Mouse (Mus musculus) neural tube, embryonic 11.5 days (tissue): ENCODE results near the gene Capn5. TPM values are rescaled to one million over a fixed set of nuclear protein-coding genes. Genes with fewer than 3 reads are reported as not detected.

Experiments used
- ATAC-seq: fragments of 200-750 bp; cut with Nextera tagmentation; 2 replicates; pipeline ENCODE4 v1.8.0; 2017; ENCODE audit warnings: moderate number of reproducible peaks, mild to moderate bottlenecking, moderate TSS enrichment, moderate library complexity; ENCODE audit not compliant: insufficient read depth, low FRiP score, low TSS enrichment
- DNase-seq: peaks from one replicate; pipeline ENCODE4 v3.0.0-alpha.2; 2015; ENCODE audit warnings: low spot score
- H3K27ac ChIP-seq: fragments of 300-500 bp; sonication (generic); 2 replicates; pipeline ENCODE4 v1.5.1; 2014; ENCODE audit warnings: low read depth, mild to moderate bottlenecking, low read length
- H3K27me3 ChIP-seq: fragments of 300-500 bp; sonication (generic); 2 replicates; pipeline ENCODE4 v1.6.1; 2014; ENCODE audit warnings: mild to moderate bottlenecking, low read length, mixed read lengths; ENCODE audit not compliant: control insufficient read depth, insufficient read depth
- H3K36me3 ChIP-seq: fragments of 300-500 bp; sonication (generic); 2 replicates; pipeline ENCODE4 v1.6.1; 2014; ENCODE audit warnings: mild to moderate bottlenecking, low read length, moderate library complexity, mixed read lengths; ENCODE audit not compliant: control insufficient read depth, insufficient read depth
- H3K4me1 ChIP-seq: fragments of 300-500 bp; sonication (generic); 2 replicates; pipeline ENCODE4 v1.6.1; 2014; ENCODE audit warnings: low read length, mixed read lengths; ENCODE audit not compliant: control insufficient read depth, insufficient read depth
- H3K4me2 ChIP-seq: fragments of 300-500 bp; sonication (generic); 2 replicates; pipeline ENCODE4 v1.6.1; 2014; ENCODE audit warnings: low read depth, mild to moderate bottlenecking, moderate library complexity
- H3K4me3 ChIP-seq: fragments of 300-500 bp; sonication (generic); 2 replicates; pipeline ENCODE4 v1.5.1; 2014; ENCODE audit warnings: low read depth, low read length
- H3K9ac ChIP-seq: fragments of 300-500 bp; sonication (generic); 2 replicates; pipeline ENCODE4 v1.6.1; 2014; ENCODE audit warnings: mild to moderate bottlenecking, low read length
- H3K9me3 ChIP-seq: fragments of 300-500 bp; sonication (generic); 2 replicates; pipeline ENCODE4 v1.6.1; 2016; ENCODE audit warnings: low read length; ENCODE audit not compliant: control insufficient read depth
- WGBS: fragments of 180-500 bp; shearing (Covaris S2); extraction: QIAGEN DNeasy Blood & Tissue Kit; methylation state at CpG from one replicate; pipeline ENCODE4 v1.1.7; 2014; 5-methylcytosine and 5-hydroxymethylcytosine counted together
- polyA plus RNA-seq: library from polyadenylated mRNA; unstranded; fragments of >200 nt; fragmentation: Nextera tagmentation; extraction: Ambion mirVana; gene quantifications from 2 replicates; pipeline ENCODE4 v1.2.1, GENCODE M21; 2014

The Capn5 gene
- polyA plus RNA-seq, 1 experiment from 2014 or later, result 8.0 TPM

- Histone ChIP-seq H3K4me3 (no peak overlapping the region), H3K4me2 (no peak overlapping the region), H3K4me1 (peaks cover 8% of the 10 kb centered on the region; the same call in 1 of the 2 replicates), H3K9me3 (no peaks in the 10 kb centered on the region), H3K27me3 (no peaks in the 10 kb centered on the region), H3K27ac (no peak overlapping the region), H3K36me3 (no peaks in the 10 kb centered on the region), H3K9ac (no peak overlapping the region)
- WGBS, result 90% methylated on average over 8 of the region's 8 CpGs
- DNase-seq (no peak), ATAC-seq (no peak)
Measured at GRCm38 (mm10) chr7:98172661-98173060, 5.4 kb downstream of the Capn5 start.

GRCm38 (mm10) chr7:98171141-98172073, 6.7 kb downstream of the Capn5 start:
- H3K9ac ChIP-seq, result no peak overlapping the region
- no peak overlapping the region for H3K4me3 ChIP-seq
- DNase-seq (peak; percentile 9), ATAC-seq (no peak)
- H3K4me1 ChIP-seq, result peaks cover 6% of the 10 kb centered on the region; the same call in 1 of the 2 replicates
- no peaks in the 10 kb centered on the region for H3K9me3 ChIP-seq
- H3K36me3 ChIP-seq, result no peaks in the 10 kb centered on the region
- no peaks in the 10 kb centered on the region for H3K27me3 ChIP-seq
- no peak overlapping the region for H3K4me2 ChIP-seq
- no peak overlapping the region for H3K27ac ChIP-seq
- WGBS, result 65% methylated on average over 6 of the region's 6 CpGs

- H3K9ac ChIP-seq, result 0 out of 2 replicates have a peak overlapping the region, but pooled peaks have one; percentile 1
- H3K27me3 ChIP-seq, result no peaks in the 10 kb centered on the region
- no peaks in the 10 kb centered on the region; the same call in 1 of the 2 replicates for H3K36me3 ChIP-seq
- peaks cover 12% of the 10 kb centered on the region; the same call in 1 of the 2 replicates for H3K4me1 ChIP-seq
- H3K4me2 ChIP-seq, result no peak overlapping the region
- H3K4me3 ChIP-seq, result no peak overlapping the region
- H3K9me3 ChIP-seq, result no peaks in the 10 kb centered on the region
- DNase-seq, result peak; percentile 19
- H3K27ac ChIP-seq, result no peak overlapping the region
- 70% methylated on average over 10 of the region's 10 CpGs for WGBS
- ATAC-seq, result peak; percentile 53; the same call in 1 of the 2 replicates
Measured at GRCm38 (mm10) chr7:98164999-98165528, 13.0 kb downstream of the Capn5 start.

GRCm38 (mm10) chr7:98164382-98164998, 13.6 kb downstream of the Capn5 start:
- H3K9me3 ChIP-seq, result no peaks in the 10 kb centered on the region
- peaks cover 12% of the 10 kb centered on the region; the same call in 1 of the 2 replicates for H3K4me1 ChIP-seq
- H3K27me3 ChIP-seq, result no peaks in the 10 kb centered on the region
- no peak overlapping the region for H3K27ac ChIP-seq
- H3K9ac ChIP-seq, result no peak overlapping the region
- H3K4me2 ChIP-seq, result no peak overlapping the region
- DNase-seq, result no peak
- no peaks in the 10 kb centered on the region; the same call in 1 of the 2 replicates for H3K36me3 ChIP-seq
- no peak overlapping the region for H3K4me3 ChIP-seq
- WGBS, result 80% methylated on average over 9 of the region's 9 CpGs
- 0 out of 2 replicates have a peak, but pooled peaks have one; percentile 14 for ATAC-seq

GRCm38 (mm10) chr7:98163700-98164099, 14.4 kb downstream of the Capn5 start:
- DNase-seq (no peak), ATAC-seq (no peak)
- Histone ChIP-seq H3K27ac (no peak overlapping the region), H3K4me2 (no peak overlapping the region), H3K9me3 (no peaks in the 10 kb centered on the region), H3K4me1 (peaks cover 12% of the 10 kb centered on the region; the same call in 1 of the 2 replicates), H3K27me3 (no peaks in the 10 kb centered on the region), H3K4me3 (no peak overlapping the region), H3K36me3 (no peaks in the 10 kb centered on the region; the same call in 1 of the 2 replicates), H3K9ac (no peak overlapping the region)
- WGBS, result 73% methylated on average over 3 of the region's 3 CpGs

- H3K27me3 ChIP-seq, result no peaks in the 10 kb centered on the region
- no peak overlapping the region for H3K27ac ChIP-seq
- H3K4me1 ChIP-seq, result peaks cover 12% of the 10 kb centered on the region; the same call in 1 of the 2 replicates
- no peaks in the 10 kb centered on the region; the same call in 1 of the 2 replicates for H3K36me3 ChIP-seq
- WGBS, result 77% methylated on average over 6 of the region's 6 CpGs
- H3K4me2 ChIP-seq, result no peak overlapping the region
- H3K4me3 ChIP-seq, result no peak overlapping the region
- H3K9ac ChIP-seq, result no peak overlapping the region
- DNase-seq, result no peak
- H3K9me3 ChIP-seq, result no peaks in the 10 kb centered on the region
- no peak for ATAC-seq
Measured at GRCm38 (mm10) chr7:98162239-98162638, 15.8 kb downstream of the Capn5 start.

GRCm38 (mm10) chr7:98160041-98160740, 17.9 kb downstream of the Capn5 start:
- Histone ChIP-seq H3K9me3 (no peaks in the 10 kb centered on the region), H3K27ac (no peak overlapping the region), H3K4me1 (peaks cover 10% of the 10 kb centered on the region; the same call in 1 of the 2 replicates), H3K4me3 (no peak overlapping the region), H3K36me3 (no peaks in the 10 kb centered on the region; the same call in 1 of the 2 replicates), H3K9ac (no peak overlapping the region), H3K4me2 (no peak overlapping the region), H3K27me3 (no peaks in the 10 kb centered on the region)
- ATAC-seq (no peak), DNase-seq (peak; percentile 9)
- WGBS, result 54% methylated on average over 8 of the region's 8 CpGs

GRCm38 (mm10) chr7:98158481-98158880, 19.6 kb downstream of the Capn5 start:
- ATAC-seq (no peak), DNase-seq (no peak)
- H3K27me3 ChIP-seq, result no peaks in the 10 kb centered on the region
- no peak overlapping the region for H3K9ac ChIP-seq
- H3K4me3 ChIP-seq, result no peak overlapping the region
- no peaks in the 10 kb centered on the region; the same call in 1 of the 2 replicates for H3K36me3 ChIP-seq
- H3K27ac ChIP-seq, result no peak overlapping the region
- 51% methylated on average over 8 of the region's 8 CpGs for WGBS
- no peak overlapping the region for H3K4me2 ChIP-seq
- no peaks in the 10 kb centered on the region for H3K9me3 ChIP-seq
- peaks cover 4% of the 10 kb centered on the region; the same call in 1 of the 2 replicates for H3K4me1 ChIP-seq
